Mouse (Mus musculus) embryonic fibroblast, embryonic 13.5 days (primary cell): Measurements from ENCODE around the gene Cacna1c. TPM values are rescaled to one million over a fixed set of nuclear protein-coding genes. Genes with fewer than 3 reads are reported as not detected.

Source experiments
- H3K27ac ChIP-seq: 2 replicates; pipeline ENCODE4 v1.5.1; 2012; ENCODE audit warnings: low read length, control low read depth, inconsistent platforms; ENCODE audit not compliant: insufficient read depth
- H3K4me1 ChIP-seq: 2 replicates; pipeline ENCODE4 v1.6.1; 2011; ENCODE audit warnings: low read length; ENCODE audit not compliant: control insufficient read depth, insufficient read depth
- H3K4me3 ChIP-seq: 2 replicates; pipeline ENCODE4 v1.5.1; 2011; ENCODE audit warnings: mild to moderate bottlenecking, control low read depth, low read length; ENCODE audit not compliant: insufficient read depth
- CTCF ChIP-seq: IDR thresholded peaks from 2 replicates; pipeline ENCODE4 v1.5.1; 2011; ENCODE audit warnings: mild to moderate bottlenecking, control low read depth, low read length, moderate library complexity, borderline replicate concordance; ENCODE audit not compliant: insufficient read depth
- POLR2A ChIP-seq: IDR thresholded peaks from 2 replicates; pipeline ENCODE4 v1.6.1; 2011; ENCODE audit warnings: low read depth, mild to moderate bottlenecking, control low read depth, low read length, moderate library complexity
- polyA plus RNA-seq: library from polyadenylated mRNA; stranded (reverse); fragments of >200 nt; gene quantifications from 2 replicates; pipeline ENCODE4 v1.2.4, GENCODE M21; 2011; ENCODE audit warnings: low read depth; ENCODE audit not compliant: missing spikeins, insufficient read length

The Cacna1c gene
- polyA plus RNA-seq, 1 experiment: 40.7 TPM

- Histone ChIP-seq H3K4me3 (peak within 1 kb of the TSS; percentile 86), H3K27ac (no peak within 1 kb of the TSS), H3K4me1 (0 out of 2 replicates have a peak, but pooled peaks cover 3% of the 10 kb centered on the region)
- TF ChIP-seq POLR2A (peak; percentile 77), CTCF (no peak)
These were observed 21.0 kb downstream of the Cacna1c start, which contains the start of gene Dcp1b for GRCm38 (mm10) chr6:119175078-119175853. TSS of gene Dcp1b (plus strand) at chr6:119175253.

GRCm38 (mm10) chr6:119174307-119175074 lies 21.7 kb downstream of the Cacna1c start:
- TF ChIP-seq CTCF (no peak), POLR2A (no peak)
- Histone ChIP-seq H3K27ac (no peak overlapping the region), H3K4me3 (peak overlapping the region; percentile 7; the same call in 1 of the 2 replicates), H3K4me1 (0 out of 2 replicates have a peak, but pooled peaks cover 3% of the 10 kb centered on the region)

GRCm38 (mm10) chr6:119165677-119166076 lies 30.5 kb downstream of the Cacna1c start:
- Histone ChIP-seq H3K4me1 (no peaks in the 10 kb centered on the region), H3K4me3 (no peak overlapping the region), H3K27ac (no peak overlapping the region)
- no peak for TF ChIP-seq POLR2A
- no peak for TF ChIP-seq CTCF

GRCm38 (mm10) chr6:119145109-119145508 lies 51.1 kb downstream of the Cacna1c start:
- TF ChIP-seq CTCF (no peak), POLR2A (no peak)
- H3K27ac ChIP-seq: no peak overlapping the region
- no peaks in the 10 kb centered on the region for H3K4me1 ChIP-seq
- H3K4me3 ChIP-seq: no peak overlapping the region

GRCm38 (mm10) chr6:119139561-119139960 lies 56.7 kb downstream of the Cacna1c start:
- 0 out of 2 replicates have a peak, but pooled peaks cover 3% of the 10 kb centered on the region for H3K4me1 ChIP-seq
- H3K4me3 ChIP-seq: no peak overlapping the region
- no peak for TF ChIP-seq CTCF
- no peak for TF ChIP-seq POLR2A
- H3K27ac ChIP-seq: no peak overlapping the region

- Histone ChIP-seq H3K4me3 (no peak overlapping the region), H3K27ac (no peak overlapping the region), H3K4me1 (0 out of 2 replicates have a peak, but pooled peaks cover 3% of the 10 kb centered on the region)
- TF ChIP-seq POLR2A: no peak
- TF ChIP-seq CTCF: no peak
These were observed 58.5 kb downstream of the Cacna1c start for GRCm38 (mm10) chr6:119137768-119138167.

- TF ChIP-seq CTCF (no peak), POLR2A (no peak)
- H3K4me3 ChIP-seq: no peak overlapping the region
- no peak overlapping the region for H3K27ac ChIP-seq
- H3K4me1 ChIP-seq: no peaks in the 10 kb centered on the region
These were observed 63.4 kb downstream of the Cacna1c start for GRCm38 (mm10) chr6:119132863-119133262.

GRCm38 (mm10) chr6:119132111-119132735 lies 64.0 kb downstream of the Cacna1c start:
- TF ChIP-seq POLR2A (no peak), CTCF (no peak)
- Histone ChIP-seq H3K4me1 (no peaks in the 10 kb centered on the region), H3K4me3 (no peak overlapping the region), H3K27ac (no peak overlapping the region)

- no peak overlapping the region for H3K4me3 ChIP-seq
- no peaks in the 10 kb centered on the region for H3K4me1 ChIP-seq
- H3K27ac ChIP-seq: no peak overlapping the region
- TF ChIP-seq POLR2A (no peak), CTCF (peak; percentile 53; the same call in 1 of the 2 replicates)
These were observed 66.6 kb downstream of the Cacna1c start for GRCm38 (mm10) chr6:119129664-119130063.
